Mouse (Mus musculus): ENCODE measurements around the gene Hist1h4d. TPM values are rescaled to one million over a fixed set of nuclear protein-coding genes. Genes with fewer than 3 reads are reported as not detected.
"Not testable (repeated sequence)": the region's sequence is repeated elsewhere in the genome, so short reads cannot be mapped to it uniquely, and the experiment has no call there.

The Hist1h4d gene
- polyA plus RNA-seq, 1 experiment from 2014 or later = 73.9 TPM

- 2% methylated on average over 2 of the region's 5 CpGs for WGBS
- not testable (repeated sequence) for H3K4me1 ChIP-seq (ENCODE audit: control insufficient read depth, insufficient read depth, low read length); H3K27me3 ChIP-seq (replicated peaks; ENCODE audit: control insufficient read depth, insufficient read depth, low read length); H3K36me3 ChIP-seq (ENCODE audit: control insufficient read depth, insufficient read depth, low read length); H3K9me3 ChIP-seq (ENCODE audit: control insufficient read depth, low read length); ATAC-seq
- Histone ChIP-seq H3K9ac (ENCODE audit: low read depth, low read length) (0 out of 2 replicates have a peak overlapping the region, but pooled peaks have one; percentile 60), H3K4me3 (ENCODE audit: low read length) (peak overlapping the region; percentile 45), H3K4me2 (ENCODE audit: low read depth, low read length) (peak overlapping the region; percentile 62), H3K27ac (ENCODE audit: low read length) (peak overlapping the region; percentile 96)
These were observed 19.9 kb upstream of the Hist1h4d start for GRCm38 (mm10) chr13:23561531-23561882.

- WGBS = under 1% methylated on average over 52 of the region's 67 CpGs
These were observed 19.3 kb upstream of the Hist1h4d start, which contains the start of gene Hist1h3e for GRCm38 (mm10) chr13:23561883-23562659. Hist1h3e (minus strand) TSS chr13:23562369.

GRCm38 (mm10) chr13:23562699-23563462, 18.5 kb upstream of the Hist1h4d start:
- H3K4me2 ChIP-seq (ENCODE audit: low read depth, low read length) = peak overlapping the region; percentile 62
- no peaks in the 10 kb centered on the region for H3K36me3 ChIP-seq (ENCODE audit: control insufficient read depth, insufficient read depth, low read length)
- H3K4me1 ChIP-seq (ENCODE audit: control insufficient read depth, insufficient read depth, low read length) = no peaks in the 10 kb centered on the region; the same call in 1 of the 2 replicates
- H3K27me3 ChIP-seq (replicated peaks; ENCODE audit: control insufficient read depth, insufficient read depth, low read length) = no peaks in the 10 kb centered on the region
- H3K27ac ChIP-seq (ENCODE audit: low read length) = peak overlapping the region; percentile 96
- H3K4me3 ChIP-seq (ENCODE audit: low read length) = peak overlapping the region; percentile 45
- H3K9ac ChIP-seq (ENCODE audit: low read depth, low read length) = peak overlapping the region; percentile 60; the same call in 1 of the 2 replicates
- ATAC-seq = peak; percentile 45
- WGBS = 2% methylated on average over 18 of the region's 18 CpGs
- no peaks in the 10 kb centered on the region for H3K9me3 ChIP-seq (ENCODE audit: control insufficient read depth, low read length)

More at GRCm38 (mm10) chr13:23561883-23562659, 19.3 kb upstream of the Hist1h4d start, which contains the start of gene Hist1h3e:
- not testable (repeated sequence) for H3K36me3 ChIP-seq (ENCODE audit: control insufficient read depth, insufficient read depth, low read length); H3K4me1 ChIP-seq (ENCODE audit: control insufficient read depth, insufficient read depth, low read length); H3K27me3 ChIP-seq (replicated peaks; ENCODE audit: control insufficient read depth, insufficient read depth, low read length); H3K9me3 ChIP-seq (ENCODE audit: control insufficient read depth, low read length)
- ATAC-seq = peak; percentile 95
- Histone ChIP-seq H3K4me3 (ENCODE audit: low read length) (peak within 1 kb of the TSS; percentile 45), H3K4me2 (ENCODE audit: low read depth, low read length) (peak within 1 kb of the TSS; percentile 62), H3K9ac (ENCODE audit: low read depth, low read length) (peak within 1 kb of the TSS; percentile 60), H3K27ac (ENCODE audit: low read length) (peak within 1 kb of the TSS; percentile 96)

GRCm38 (mm10) chr13:23564482-23564881, 16.9 kb upstream of the Hist1h4d start:
- no peaks in the 10 kb centered on the region; the same call in 1 of the 2 replicates for H3K4me1 ChIP-seq (ENCODE audit: control insufficient read depth, insufficient read depth, low read length)
- no peak overlapping the region for H3K4me3 ChIP-seq (ENCODE audit: low read length)
- no peaks in the 10 kb centered on the region for H3K9me3 ChIP-seq (ENCODE audit: control insufficient read depth, low read length)
- H3K4me2 ChIP-seq (ENCODE audit: low read depth, low read length) = no peak overlapping the region
- no peaks in the 10 kb centered on the region for H3K36me3 ChIP-seq (ENCODE audit: control insufficient read depth, insufficient read depth, low read length)
- no peak overlapping the region for H3K9ac ChIP-seq (ENCODE audit: low read depth, low read length)
- no peaks in the 10 kb centered on the region for H3K27me3 ChIP-seq (replicated peaks; ENCODE audit: control insufficient read depth, insufficient read depth, low read length)
- 85% methylated on average over 2 of the region's 2 CpGs for WGBS
- ATAC-seq = no peak
- no peak overlapping the region for H3K27ac ChIP-seq (ENCODE audit: low read length)

- H3K4me1 ChIP-seq (ENCODE audit: control insufficient read depth, insufficient read depth, low read length); ATAC-seq; H3K36me3 ChIP-seq (ENCODE audit: control insufficient read depth, insufficient read depth, low read length); H3K9me3 ChIP-seq (ENCODE audit: control insufficient read depth, low read length); H3K27me3 ChIP-seq (replicated peaks; ENCODE audit: control insufficient read depth, insufficient read depth, low read length): not testable (repeated sequence)
- 2% methylated on average over 25 of the region's 41 CpGs for WGBS
- Histone ChIP-seq H3K4me2 (ENCODE audit: low read depth, low read length) (peak overlapping the region; percentile 56), H3K27ac (ENCODE audit: low read length) (peak overlapping the region; percentile 96), H3K9ac (ENCODE audit: low read depth, low read length) (peak overlapping the region; percentile 64), H3K4me3 (ENCODE audit: low read length) (peak overlapping the region; percentile 43)
These were observed 11.0 kb upstream of the Hist1h4d start for GRCm38 (mm10) chr13:23570261-23571021.

- Histone ChIP-seq H3K9ac (ENCODE audit: low read depth, low read length) (peak within 1 kb of the TSS; percentile 72), H3K9me3 (ENCODE audit: control insufficient read depth, low read length) (no peaks in the 10 kb centered on the region), H3K4me3 (ENCODE audit: low read length) (peak within 1 kb of the TSS; percentile 51), H3K27me3 (replicated peaks; ENCODE audit: control insufficient read depth, insufficient read depth, low read length) (no peaks in the 10 kb centered on the region), H3K27ac (ENCODE audit: low read length) (peak within 1 kb of the TSS; percentile 96), H3K36me3 (ENCODE audit: control insufficient read depth, insufficient read depth, low read length) (no peaks in the 10 kb centered on the region), H3K4me1 (ENCODE audit: control insufficient read depth, insufficient read depth, low read length) (0 out of 2 replicates have a peak, but pooled peaks cover 4% of the 10 kb centered on the region), H3K4me2 (ENCODE audit: low read depth, low read length) (peak within 1 kb of the TSS; percentile 68)
- WGBS = under 1% methylated on average over 18 of the region's 18 CpGs
- ATAC-seq = peak; percentile 88
These were observed 10.3 kb upstream of the Hist1h4d start, which contains the start of the genes Hist1h2ae and Hist1h2bg for GRCm38 (mm10) chr13:23571022-23571503. Hist1h2ae (minus strand) TSS chr13:23571220. Hist1h2bg (plus strand) TSS chr13:23571396.

- H3K36me3 ChIP-seq (ENCODE audit: control insufficient read depth, insufficient read depth, low read length); H3K4me1 ChIP-seq (ENCODE audit: control insufficient read depth, insufficient read depth, low read length); H3K9me3 ChIP-seq (ENCODE audit: control insufficient read depth, low read length); H3K27me3 ChIP-seq (replicated peaks; ENCODE audit: control insufficient read depth, insufficient read depth, low read length); ATAC-seq: not testable (repeated sequence)
- under 1% methylated on average over 11 of the region's 34 CpGs for WGBS
- Histone ChIP-seq H3K4me2 (ENCODE audit: low read depth, low read length) (peak overlapping the region; percentile 68), H3K27ac (ENCODE audit: low read length) (peak overlapping the region; percentile 92), H3K4me3 (ENCODE audit: low read length) (peak overlapping the region; percentile 51), H3K9ac (ENCODE audit: low read depth, low read length) (peak overlapping the region; percentile 72)
These were observed 9.7 kb upstream of the Hist1h4d start for GRCm38 (mm10) chr13:23571504-23572217.

- Histone ChIP-seq H3K27me3 (replicated peaks; ENCODE audit: control insufficient read depth, insufficient read depth, low read length) (no peaks in the 10 kb centered on the region), H3K4me2 (ENCODE audit: low read depth, low read length) (peak overlapping the region; percentile 68), H3K4me1 (ENCODE audit: control insufficient read depth, insufficient read depth, low read length) (peaks cover 12% of the 10 kb centered on the region; the same call in 1 of the 2 replicates), H3K4me3 (ENCODE audit: low read length) (peak overlapping the region; percentile 51), H3K36me3 (ENCODE audit: control insufficient read depth, insufficient read depth, low read length) (no peaks in the 10 kb centered on the region), H3K27ac (ENCODE audit: low read length) (peak overlapping the region; percentile 89), H3K9ac (ENCODE audit: low read depth, low read length) (peak overlapping the region; percentile 72; the same call in 1 of the 2 replicates), H3K9me3 (ENCODE audit: control insufficient read depth, low read length) (no peaks in the 10 kb centered on the region)
- no peak for ATAC-seq
- 20% methylated on average over 2 of the region's 2 CpGs for whole genome bisulfite sequencing
These were observed 9.0 kb upstream of the Hist1h4d start for GRCm38 (mm10) chr13:23572218-23573033.
